Mouse (Mus musculus) liver, embryonic 14.5 days (tissue): Measurements from ENCODE around the gene Tent4b.

Source experiments
- CTCF ChIP-seq: IDR thresholded peaks from 2 replicates; pipeline ENCODE4 v1.5.1; 2016; ENCODE audit warnings: antibody characterized with exemption, low read depth, control low read depth
- EP300 ChIP-seq: IDR thresholded peaks from 2 replicates; pipeline ENCODE4 v1.6.1; 2016; ENCODE audit warnings: antibody characterized with exemption, low read depth

DNA sequence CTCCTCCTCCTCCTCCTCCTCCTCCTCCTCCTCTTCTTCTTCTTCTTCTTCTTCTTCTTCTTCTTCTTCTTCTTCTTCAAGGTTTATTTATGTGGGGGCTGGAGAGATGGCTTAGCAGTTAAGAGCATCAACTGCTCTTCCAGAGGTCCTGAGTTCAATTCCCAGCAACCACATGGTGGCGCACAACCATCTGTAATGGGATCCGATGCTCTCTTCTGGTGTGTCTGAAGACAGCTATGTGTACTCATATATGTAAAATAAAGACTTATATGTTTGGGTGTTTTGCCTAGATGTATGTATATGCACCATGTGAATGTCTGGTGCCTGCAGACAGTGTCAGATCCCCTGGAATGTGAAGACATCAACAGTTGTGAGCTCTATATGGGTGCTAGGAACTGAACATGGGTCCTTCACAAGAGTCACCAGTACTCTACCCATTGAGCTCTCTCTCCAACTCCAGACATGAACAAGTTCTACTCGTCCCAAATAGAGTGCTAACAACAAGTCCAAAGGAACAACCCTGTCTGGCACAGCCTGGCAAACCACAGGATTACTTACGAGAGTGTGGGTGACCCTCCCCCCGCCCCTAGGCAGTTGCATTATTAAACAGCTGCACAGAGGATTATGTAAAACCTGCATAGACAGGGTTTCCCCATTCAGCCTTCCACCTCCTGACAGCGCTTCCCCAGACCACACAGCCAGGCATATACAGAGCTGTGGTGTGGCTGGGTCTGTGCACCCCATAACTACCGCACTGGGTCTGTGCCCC, 70.3 kb downstream of the Tent4b start:
- TF ChIP-seq CTCF (peak; percentile 55), EP300 (no peak)
